Mouse (Mus musculus) heart, embryonic 12.5 days (tissue): ENCODE measurements around the gene Gm3604. TPM values are rescaled to one million over a fixed set of nuclear protein-coding genes. Genes with fewer than 3 reads are reported as not detected.
A peak's percentile ranks its signal among the peaks of the same experiment; 100 is the strongest.
"Not testable (repeated sequence)": the region's sequence is repeated elsewhere in the genome, so short reads cannot be mapped to it uniquely, and the experiment has no call there.

Source experiments
- ATAC-seq: fragments of 200-750 bp; cut with Nextera tagmentation; 2 replicates; pipeline ENCODE4 v1.8.0; 2017; ENCODE audit warnings: moderate TSS enrichment, moderate library complexity; ENCODE audit not compliant: insufficient number of reproducible peaks, low FRiP score
- H3K27ac ChIP-seq: fragments of 300-500 bp; sonication (generic); 2 replicates; pipeline ENCODE4 v1.5.1; 2016; ENCODE audit warnings: mild to moderate bottlenecking, moderate library complexity; ENCODE audit not compliant: poor library complexity, severe bottlenecking
- H3K27me3 ChIP-seq: fragments of 300-500 bp; sonication (generic); replicated peaks from 2 replicates; pipeline ENCODE4 v1.6.1; 2016; ENCODE audit warnings: mild to moderate bottlenecking, moderate library complexity
- H3K36me3 ChIP-seq: fragments of 300-500 bp; sonication (generic); 2 replicates; pipeline ENCODE4 v1.6.1; 2016; ENCODE audit warnings: mild to moderate bottlenecking, moderate library complexity
- H3K4me1 ChIP-seq: fragments of 300-500 bp; sonication (generic); replicated peaks from 2 replicates; pipeline ENCODE4 v1.6.1; 2016; ENCODE audit warnings: mild to moderate bottlenecking
- H3K4me2 ChIP-seq: fragments of 300-500 bp; sonication (generic); 2 replicates; pipeline ENCODE4 v1.6.1; 2016; ENCODE audit warnings: mild to moderate bottlenecking, moderate library complexity
- H3K4me3 ChIP-seq: fragments of 300-500 bp; sonication (generic); 2 replicates; pipeline ENCODE4 v1.5.1; 2016; ENCODE audit warnings: mild to moderate bottlenecking
- H3K9ac ChIP-seq: fragments of 300-500 bp; sonication (generic); 2 replicates; pipeline ENCODE4 v1.6.1; 2016; ENCODE audit warnings: mild to moderate bottlenecking, moderate library complexity
- H3K9me3 ChIP-seq: fragments of 300-500 bp; sonication (generic); replicated peaks from 2 replicates; pipeline ENCODE4 v1.6.1; 2016; ENCODE audit warnings: mild to moderate bottlenecking, moderate library complexity
- WGBS: fragments of 180-500 bp; shearing (Covaris S2); methylation state at CpG from one replicate; pipeline ENCODE4 v1.1.7; 2016; 5-methylcytosine and 5-hydroxymethylcytosine counted together
- microRNA-seq: library from miRNA; unstranded; fragments of <30 nt; microRNA quantifications from one replicate; pipeline ENCODE4, GENCODE M21; 2017
- polyA plus RNA-seq: library from polyadenylated mRNA; unstranded; fragments of >200 nt; fragmentation: Nextera tagmentation; extraction: Ambion mirVana; gene quantifications from 2 replicates; pipeline ENCODE4 v1.2.1, GENCODE M21; 2016

Gene Gm3604
- polyA plus RNA-seq, result 3.6 and 3.9 TPM in 2 replicates

DNA sequence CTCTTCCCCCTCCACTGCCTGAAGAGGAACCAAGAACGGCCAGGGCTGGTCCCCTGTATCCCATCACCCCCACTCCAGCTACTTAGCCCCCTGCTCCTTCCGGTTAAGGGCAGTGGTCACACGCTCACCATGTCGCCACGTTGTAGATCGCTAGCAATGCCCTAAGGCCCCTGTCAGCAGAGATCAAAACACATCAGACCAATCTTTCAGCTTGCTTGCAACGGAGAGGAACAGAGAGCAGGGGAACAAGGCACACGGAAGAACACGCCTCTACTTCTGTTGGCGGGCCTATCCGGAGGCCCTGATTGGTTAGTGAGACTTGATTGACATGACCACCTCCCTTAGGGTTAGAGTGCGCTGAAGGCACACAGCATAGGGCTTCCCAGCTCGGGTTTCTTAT lies at the start of gene Gm3604:
Gm3604 (minus strand) TSS at position 226 of the 400 bp plus-strand sequence.
- H3K9me3 ChIP-seq, result peaks cover 11% of the 10 kb centered on the region
- peak within 1 kb of the TSS; percentile 59 for H3K4me3 ChIP-seq
- H3K27ac ChIP-seq, H3K27me3 ChIP-seq, H3K36me3 ChIP-seq, ATAC-seq, H3K4me1 ChIP-seq: not testable (repeated sequence)
- H3K4me2 ChIP-seq, result peak within 1 kb of the TSS; percentile 65
- H3K9ac ChIP-seq, result peak within 1 kb of the TSS; percentile 69
- 5% methylated on average over 13 of the region's 13 CpGs for WGBS

DNA sequence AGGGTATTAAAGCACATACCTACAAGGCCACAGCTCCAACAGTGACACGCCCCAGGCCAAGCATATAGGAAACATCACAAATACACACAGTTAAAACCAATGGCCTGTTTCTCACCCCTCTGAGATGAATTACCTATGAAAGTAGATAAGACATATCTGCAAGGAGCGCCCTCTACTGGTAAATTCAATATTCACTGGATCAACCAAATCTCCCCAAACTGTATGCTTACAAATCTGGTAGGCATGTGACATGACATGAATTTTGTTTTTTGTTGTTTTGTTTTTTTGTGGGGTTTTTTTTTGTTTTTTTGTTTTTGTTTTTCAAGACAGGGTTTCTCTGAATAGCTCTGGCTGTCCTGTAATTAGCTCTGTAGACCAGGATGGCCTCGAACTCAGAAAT lies 16.2 kb upstream of the Gm3604 start:
- H3K9ac ChIP-seq, H3K27me3 ChIP-seq, H3K27ac ChIP-seq, H3K4me1 ChIP-seq, ATAC-seq, H3K36me3 ChIP-seq, H3K4me2 ChIP-seq, H3K9me3 ChIP-seq, H3K4me3 ChIP-seq: not testable (repeated sequence)
- WGBS, result 60% methylated on average over 3 of the region's 3 CpGs

DNA sequence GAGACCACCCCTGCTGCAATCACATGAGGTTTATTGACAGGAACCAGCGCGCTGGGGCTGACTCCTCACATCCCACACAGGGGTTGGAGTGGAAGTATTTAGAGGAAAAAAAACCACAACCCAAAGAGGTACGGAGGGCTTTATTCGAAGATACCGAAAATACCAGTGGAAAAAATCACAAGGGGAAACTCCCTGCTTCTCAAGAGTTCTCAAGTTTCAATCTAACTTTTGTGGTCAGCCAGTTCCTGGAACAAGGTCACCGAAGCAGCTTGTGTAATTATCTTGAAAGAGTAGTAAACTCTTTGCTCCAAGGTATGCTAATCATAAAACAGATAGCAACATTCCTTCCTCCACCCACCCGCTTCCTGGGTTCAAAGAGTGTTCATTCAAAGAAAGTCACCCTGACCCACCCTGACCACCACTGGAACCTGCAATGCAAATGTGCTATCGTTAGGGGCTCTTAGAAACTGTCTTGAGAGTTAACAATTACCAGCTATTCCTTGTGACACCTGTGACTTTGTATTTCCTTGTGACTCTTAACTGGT lies 7.2 kb upstream of the Gm3604 start:
- WGBS, result 81% methylated on average over 8 of the region's 8 CpGs
- not testable (repeated sequence) for H3K9ac ChIP-seq, H3K4me1 ChIP-seq, ATAC-seq, H3K36me3 ChIP-seq, H3K4me2 ChIP-seq, H3K27me3 ChIP-seq, H3K27ac ChIP-seq, H3K4me3 ChIP-seq, H3K9me3 ChIP-seq

DNA sequence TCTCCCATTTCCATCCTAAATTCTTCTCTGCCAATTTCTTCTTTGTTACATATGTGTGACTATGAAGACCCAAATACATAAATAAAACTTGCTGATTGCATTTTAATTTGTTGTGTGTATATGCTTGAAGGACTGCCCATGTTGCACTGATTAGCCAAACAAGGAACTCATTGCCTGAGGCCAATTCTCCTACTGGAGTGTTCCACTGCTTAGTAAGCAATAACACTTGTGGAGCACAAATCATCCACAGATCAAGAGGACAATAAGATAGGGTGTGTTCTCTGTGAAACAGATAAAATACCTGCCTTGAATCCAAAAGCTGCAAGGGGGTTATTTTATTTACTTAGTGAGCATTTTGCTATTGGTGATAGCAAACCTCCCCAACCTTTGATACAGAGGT lies 51.2 kb downstream of the Gm3604 start:
- ATAC-seq, result no peak
- H3K4me3 ChIP-seq, result no peak overlapping the region
- no peak overlapping the region for H3K9ac ChIP-seq
- no peak overlapping the region for H3K4me2 ChIP-seq
- peaks cover 23% of the 10 kb centered on the region for H3K9me3 ChIP-seq
- H3K27ac ChIP-seq, result no peak overlapping the region
- H3K36me3 ChIP-seq, result no peaks in the 10 kb centered on the region
- no peaks in the 10 kb centered on the region for H3K4me1 ChIP-seq
- no peaks in the 10 kb centered on the region for H3K27me3 ChIP-seq

DNA sequence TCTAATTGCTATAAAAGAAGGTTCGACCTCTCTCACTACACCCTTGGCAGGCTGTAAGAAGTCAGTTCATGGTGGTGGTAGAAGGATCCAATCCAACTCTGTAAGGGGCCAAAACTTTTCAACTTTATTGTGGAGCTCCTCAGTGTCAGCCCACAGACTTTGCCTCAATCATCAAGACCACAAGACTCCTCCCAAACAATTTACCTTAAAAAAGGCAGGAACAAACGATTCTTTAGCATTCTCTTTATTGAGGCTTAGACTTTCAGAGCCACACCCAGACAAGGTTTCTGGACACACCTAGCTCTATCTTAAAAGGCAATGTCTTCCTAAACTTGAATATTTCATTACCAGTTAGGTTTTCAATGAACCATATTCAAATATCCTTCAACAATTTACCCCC lies 51.6 kb downstream of the Gm3604 start:
- no peak overlapping the region for H3K9ac ChIP-seq
- no peaks in the 10 kb centered on the region for H3K4me1 ChIP-seq
- no peak overlapping the region for H3K4me2 ChIP-seq
- no peak overlapping the region for H3K4me3 ChIP-seq
- 65% methylated on average over 2 of the region's 2 CpGs for WGBS
- H3K27ac ChIP-seq, result no peak overlapping the region
- ATAC-seq, result no peak
- peaks cover 23% of the 10 kb centered on the region for H3K9me3 ChIP-seq
- no peaks in the 10 kb centered on the region for H3K36me3 ChIP-seq
- no peaks in the 10 kb centered on the region for H3K27me3 ChIP-seq

Small RNAs within 50 kb of the gene (microRNA-seq; reads per million reads assigned to microRNA genes)
- gene Gm25933, result not detected

Other genes starting within 250 kb of the Gm3604 start
- gene Gm49359, start 83.7 kb upstream of the Gm3604 start, polyA plus RNA-seq, result 9.0 and 9.5 TPM in 2 replicates
- gene Zfp935, start 175.3 kb upstream of the Gm3604 start, polyA plus RNA-seq, result not detected in 2 replicates
- 12.0 and 14.8 TPM in 2 replicates for gene Zfp934, start 188.0 kb upstream of the Gm3604 start, polyA plus RNA-seq
- gene 6720489N17Rik, start 241.0 kb upstream of the Gm3604 start, polyA plus RNA-seq, result 7.9 and 9.3 TPM in 2 replicates